Mouse (Mus musculus) adrenal gland, adult 8-10 months (tissue): ENCODE results near the gene Pnmal2. TPM values are rescaled to one million over a fixed set of nuclear protein-coding genes. Genes with fewer than 3 reads are reported as not detected.
A peak's percentile ranks its signal among the peaks of the same experiment; 100 is the strongest.

Experiments
- DNase-seq: peaks from one replicate; pipeline ENCODE4 v3.0.0; 2022
- total RNA-seq, 4 experiments: library from RNA; stranded (reverse); gene quantifications; 2 replicates each; pipeline ENCODE4 v1.2.4; 2022

The Pnmal2 gene
- 10 to 100 TPM; 35.2 to 71.0 (median 48.2) TPM for total RNA-seq

DNA sequence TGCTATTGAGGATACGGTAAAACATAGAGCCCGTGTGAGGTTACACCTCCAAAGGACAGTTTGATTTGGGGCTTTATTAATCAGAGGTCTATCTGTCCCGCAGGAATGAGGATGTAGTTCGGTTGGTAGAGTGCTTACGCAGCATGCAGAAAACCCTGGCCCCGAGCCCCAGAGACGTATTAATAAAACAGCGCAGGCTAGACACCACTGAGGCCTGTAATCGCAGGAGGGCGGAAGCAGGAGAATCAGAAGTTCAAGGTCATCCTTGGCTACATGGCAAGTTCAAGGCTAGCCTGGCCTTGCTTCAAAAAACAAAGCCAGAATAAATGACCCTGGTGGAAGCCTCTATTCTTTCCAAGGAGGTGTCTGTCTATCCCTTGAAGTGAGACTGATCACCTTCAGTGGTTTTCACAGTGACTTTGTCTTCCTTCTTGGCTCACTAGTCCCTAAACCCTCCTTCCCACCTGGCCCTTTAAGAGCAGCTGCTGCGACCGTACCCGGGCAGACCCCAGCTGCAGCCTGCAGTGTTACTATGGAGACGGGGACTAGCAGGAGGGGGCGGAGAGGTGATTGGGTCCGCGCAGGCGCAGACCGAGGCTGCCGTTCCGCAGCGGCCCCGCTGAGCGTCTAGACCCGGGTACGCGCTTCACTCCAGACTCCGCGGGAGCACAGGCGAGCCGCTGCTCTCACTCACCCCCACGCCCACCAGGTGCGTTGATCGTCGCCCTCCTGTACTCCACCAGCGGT lies at the start of gene Pnmal2:
TSS of gene Pnmal2 (plus strand) at position 622 of the 747 bp plus-strand sequence.
- peak; percentile 80 for DNase-seq

DNA sequence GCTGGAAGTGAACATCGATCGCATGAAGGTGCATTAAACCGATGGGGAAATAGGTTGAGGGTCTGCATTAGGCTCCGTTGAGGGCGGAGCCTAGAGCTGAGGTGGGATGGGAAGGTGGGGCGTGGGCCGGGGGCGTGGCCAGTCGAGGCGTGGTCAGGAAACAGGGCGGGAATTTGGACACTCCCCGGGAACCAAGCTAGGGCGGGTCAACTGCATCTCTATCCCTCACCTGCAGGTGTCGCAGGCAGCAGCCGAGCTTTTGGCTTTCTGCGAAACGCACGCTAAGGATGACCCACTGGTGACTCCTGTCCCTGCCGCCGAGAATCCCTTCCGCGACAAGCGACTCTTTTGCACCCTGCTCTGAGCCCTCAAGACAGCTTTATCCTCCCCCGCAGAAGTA lies 49.5 kb upstream of the Pnmal2 start:
- peak; percentile 66 for DNase-seq

DNA sequence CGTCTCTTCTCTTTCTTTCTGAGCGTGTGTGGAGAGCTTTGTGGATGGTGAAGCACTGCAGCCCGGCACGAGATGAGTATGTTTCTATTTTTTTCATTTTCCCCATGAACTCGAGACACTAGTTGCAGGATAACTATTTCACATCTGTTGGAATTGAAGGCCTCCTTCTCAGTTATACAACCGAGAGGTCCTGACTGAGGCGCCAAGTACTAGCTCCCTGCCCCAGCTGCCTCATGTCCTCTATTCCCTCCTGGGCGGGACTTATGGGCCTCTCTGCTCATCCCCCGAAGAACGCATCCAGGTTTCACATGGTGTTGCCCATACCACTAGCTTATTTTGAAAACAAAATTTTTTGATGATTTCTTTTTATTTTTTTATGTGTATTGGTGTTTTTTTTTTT lies 49.0 kb upstream of the Pnmal2 start:
- no peak for DNase-seq

DNA sequence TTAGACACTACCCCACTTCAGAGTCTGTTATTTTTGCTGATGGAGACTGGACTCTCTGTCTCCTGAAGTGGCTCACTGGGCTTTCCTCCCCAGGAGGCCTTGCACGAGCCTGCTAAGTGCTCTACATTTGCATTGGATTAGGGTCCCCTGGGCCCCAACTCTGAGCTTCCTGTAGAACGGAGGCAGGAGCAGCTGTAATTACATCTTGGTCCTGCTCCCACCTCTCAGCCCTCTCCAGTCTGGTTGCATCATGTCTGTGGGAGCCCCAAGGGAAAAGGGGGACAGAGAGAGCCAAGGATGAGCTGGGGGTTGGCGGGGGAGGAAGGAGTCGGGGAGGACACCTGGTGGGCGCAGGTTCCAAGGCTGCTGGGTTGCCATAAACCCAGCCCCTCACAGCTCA lies 44.0 kb upstream of the Pnmal2 start:
- DNase-seq: no peak

DNA sequence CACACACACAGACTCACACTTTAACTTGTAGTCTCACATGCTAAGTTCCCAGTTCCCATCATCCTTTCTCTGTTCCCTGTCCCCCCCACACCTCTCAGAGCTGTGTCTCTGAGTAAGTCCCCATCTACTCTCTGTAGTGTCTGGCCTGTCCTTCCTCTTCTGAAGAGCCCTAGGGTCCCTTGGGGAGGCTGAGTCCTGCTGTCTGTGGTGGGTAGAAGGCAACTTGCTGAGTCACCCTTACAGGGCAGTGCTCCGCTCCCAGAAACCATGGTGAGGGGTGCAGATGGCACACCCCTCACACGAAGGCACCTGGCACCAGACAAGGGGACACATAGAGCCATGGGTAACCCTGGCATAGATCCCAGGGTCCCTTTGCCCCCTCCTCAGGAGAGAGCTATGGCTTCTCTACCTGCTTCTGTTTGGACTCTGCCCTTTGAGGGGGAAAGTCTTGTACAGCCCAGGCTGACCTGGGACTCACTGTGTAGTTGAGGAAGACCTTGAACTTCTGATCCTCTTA lies 41.0 kb upstream of the Pnmal2 start:
- no peak for DNase-seq

DNA sequence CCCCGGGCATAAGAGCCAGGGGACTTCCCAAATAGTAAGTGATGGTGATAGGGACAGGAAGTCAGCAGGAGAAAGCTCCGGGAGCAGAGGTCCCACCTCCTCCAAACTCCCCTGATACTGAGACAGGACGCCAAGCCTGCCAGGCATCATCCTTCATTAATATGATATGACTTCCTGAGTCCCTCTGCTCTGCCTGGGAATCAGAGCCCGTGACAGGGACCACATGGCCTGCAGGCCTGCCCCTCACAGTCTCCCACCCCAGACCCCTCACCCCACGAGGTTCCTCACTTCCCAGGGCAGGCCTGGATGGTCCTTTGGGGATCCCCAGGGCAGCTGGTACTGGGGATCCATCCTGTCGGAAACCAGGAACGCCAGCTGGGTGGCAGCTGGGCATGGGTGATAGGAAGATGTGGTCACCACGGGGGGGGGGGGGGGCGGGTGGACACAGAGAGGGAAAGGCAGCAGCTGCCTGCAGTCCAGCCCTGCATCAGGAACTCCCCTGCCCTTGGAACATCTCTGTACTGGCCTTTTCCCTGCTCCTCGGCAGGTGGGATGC lies 40.3 kb upstream of the Pnmal2 start:
- DNase-seq: no peak

DNA sequence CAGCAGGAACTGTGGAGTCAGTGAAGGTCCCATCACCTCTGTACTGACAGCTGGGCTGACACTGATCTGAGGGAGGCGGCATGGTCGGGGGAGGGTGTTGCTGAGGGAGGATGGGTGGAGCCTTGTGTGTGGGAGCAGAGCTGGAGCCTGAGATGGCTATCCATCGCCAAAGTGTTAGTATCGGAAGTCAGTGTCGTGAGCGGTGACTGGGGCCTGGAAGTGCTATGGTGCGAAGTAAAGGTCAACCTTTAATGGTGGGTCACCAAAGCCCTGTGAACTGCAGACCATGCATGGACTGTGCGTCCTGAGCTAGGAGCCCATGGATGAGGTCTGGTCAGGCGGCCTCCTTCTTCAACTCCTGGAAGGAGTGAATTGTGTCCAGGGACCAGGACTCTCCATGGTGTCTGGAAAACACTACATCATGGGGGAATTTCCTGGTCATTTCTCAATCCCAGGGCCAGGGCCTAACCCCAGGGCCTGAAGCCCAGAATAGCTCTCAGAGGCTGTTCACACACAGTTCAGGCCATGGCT lies 38.9 kb upstream of the Pnmal2 start:
- no peak for DNase-seq

DNA sequence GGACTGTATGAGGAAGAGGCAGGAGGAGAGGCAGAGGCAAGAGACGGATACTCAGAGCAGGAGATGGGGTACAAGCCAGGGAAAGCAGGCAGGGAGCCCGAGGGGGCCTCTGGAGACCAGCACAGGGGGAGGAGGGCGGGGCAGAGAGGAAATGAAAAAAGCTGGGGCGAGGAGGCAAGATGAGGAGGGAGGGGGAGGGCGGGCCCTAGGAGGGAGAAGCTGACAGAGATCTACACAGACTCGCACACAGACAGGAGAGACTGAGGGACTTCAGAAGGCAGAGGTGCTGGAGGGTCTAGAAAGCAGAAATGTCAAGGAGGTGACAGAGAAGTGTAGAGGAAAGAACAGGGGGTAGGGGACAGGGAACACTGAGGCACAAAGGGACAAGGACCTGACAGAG lies 38.2 kb upstream of the Pnmal2 start, which contains the start of gene Ptgir:
TSS of gene Ptgir (plus strand) at position 210 of the 400 bp plus-strand sequence.
- DNase-seq: no peak

DNA sequence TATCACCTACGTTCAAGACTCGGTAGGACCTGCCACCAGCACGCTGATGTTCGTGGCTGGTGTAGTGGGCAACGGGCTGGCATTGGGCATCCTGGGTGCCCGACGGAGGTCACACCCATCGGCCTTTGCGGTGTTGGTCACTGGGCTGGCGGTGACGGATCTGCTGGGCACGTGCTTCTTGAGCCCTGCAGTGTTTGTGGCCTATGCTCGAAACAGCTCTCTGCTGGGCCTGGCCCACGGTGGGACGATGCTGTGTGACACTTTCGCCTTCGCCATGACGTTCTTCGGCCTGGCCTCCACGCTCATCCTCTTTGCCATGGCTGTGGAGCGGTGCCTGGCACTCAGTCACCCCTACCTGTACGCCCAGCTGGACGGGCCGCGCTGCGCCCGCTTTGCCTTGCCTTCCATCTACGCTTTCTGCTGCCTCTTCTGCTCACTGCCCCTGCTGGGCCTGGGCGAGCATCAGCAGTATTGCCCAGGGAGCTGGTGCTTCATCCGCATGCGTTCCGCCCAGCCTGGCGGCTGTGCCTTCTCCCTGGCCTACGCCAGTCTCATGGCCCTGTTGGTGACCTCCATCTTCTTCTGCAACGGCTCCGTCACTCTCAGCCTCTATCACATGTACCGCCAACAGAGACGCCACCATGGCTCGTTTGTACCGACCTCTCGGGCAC lies 37.5 kb upstream of the Pnmal2 start:
- DNase-seq: no peak

DNA sequence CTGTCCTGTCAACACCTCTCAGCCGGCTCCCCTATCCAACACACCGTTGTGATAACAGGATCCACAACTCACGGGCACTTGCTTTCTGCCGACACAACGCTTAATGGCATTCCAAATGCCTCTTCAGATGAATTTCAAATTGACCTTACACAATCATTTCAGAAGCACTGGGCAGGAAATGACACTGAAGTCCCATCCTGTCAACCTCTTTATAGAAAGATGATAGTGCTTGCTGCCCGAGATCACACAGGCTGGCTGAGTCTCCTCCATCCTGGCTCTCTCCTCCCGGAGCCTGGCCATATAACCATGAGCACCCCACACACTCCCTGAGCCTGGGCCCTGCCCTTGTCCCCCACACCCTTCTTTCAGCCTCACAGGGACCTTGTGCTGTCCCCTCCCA lies 36.6 kb upstream of the Pnmal2 start:
- no peak for DNase-seq

DNA sequence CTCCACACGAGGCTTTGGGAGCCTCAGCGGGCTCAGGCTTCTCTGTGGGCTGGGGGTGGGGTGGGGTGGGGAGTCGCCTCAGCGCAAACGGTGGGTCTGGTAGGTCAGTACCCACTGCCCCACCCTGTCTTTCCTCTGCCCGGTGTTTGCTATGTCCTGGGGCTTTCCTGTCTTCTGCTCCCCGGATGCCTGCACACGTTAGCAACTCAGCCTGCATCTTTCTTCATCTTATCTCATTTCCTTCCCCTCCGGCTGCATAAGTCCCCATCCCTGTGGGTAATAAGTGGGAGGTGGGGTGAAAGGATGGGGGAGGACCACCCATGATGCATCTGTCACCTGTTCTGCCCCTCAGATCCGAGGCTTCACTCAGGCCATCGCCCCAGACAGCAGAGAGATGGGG lies 36.1 kb upstream of the Pnmal2 start:
- no peak for DNase-seq

DNA sequence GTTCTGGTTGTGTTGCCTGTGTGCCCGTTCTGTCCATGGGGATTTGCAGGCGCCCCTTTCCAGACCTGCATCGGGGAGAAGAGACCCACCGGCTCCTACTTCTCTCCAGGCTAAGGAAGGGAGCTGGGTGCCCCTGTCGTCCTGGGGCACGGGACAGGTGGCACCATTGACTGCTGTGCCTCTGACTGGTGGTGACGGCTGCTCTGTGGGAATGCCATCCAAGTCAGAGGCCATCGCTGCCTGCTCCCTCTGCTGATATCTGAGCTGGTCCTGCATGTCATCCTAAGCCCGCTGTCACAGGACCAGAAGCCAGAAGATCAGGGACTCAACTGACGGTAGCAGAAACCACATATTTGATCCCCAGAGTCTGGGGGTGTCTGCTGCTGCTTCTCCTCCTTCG lies 35.6 kb upstream of the Pnmal2 start:
- DNase-seq: no peak

DNA sequence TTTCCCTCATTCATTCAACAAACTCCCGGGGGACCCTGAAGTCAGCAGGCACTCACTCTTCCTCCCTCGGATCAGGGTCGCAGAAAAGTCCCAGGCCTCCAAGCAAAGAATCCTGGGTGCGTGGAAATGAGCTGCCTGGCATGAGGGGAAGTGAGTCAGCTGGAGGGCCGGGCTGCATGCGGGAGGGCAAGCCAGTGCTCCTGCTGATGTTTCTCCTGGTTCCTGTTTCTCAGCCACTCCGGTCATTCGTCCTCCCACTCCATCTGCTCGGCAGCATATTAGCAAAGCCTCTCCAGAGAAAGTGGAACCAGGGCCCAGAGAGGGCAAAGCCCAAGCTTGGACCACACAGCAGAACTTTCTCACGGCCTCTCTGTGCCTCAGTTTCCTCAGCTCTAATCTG lies 34.6 kb upstream of the Pnmal2 start:
- no peak for DNase-seq

DNA sequence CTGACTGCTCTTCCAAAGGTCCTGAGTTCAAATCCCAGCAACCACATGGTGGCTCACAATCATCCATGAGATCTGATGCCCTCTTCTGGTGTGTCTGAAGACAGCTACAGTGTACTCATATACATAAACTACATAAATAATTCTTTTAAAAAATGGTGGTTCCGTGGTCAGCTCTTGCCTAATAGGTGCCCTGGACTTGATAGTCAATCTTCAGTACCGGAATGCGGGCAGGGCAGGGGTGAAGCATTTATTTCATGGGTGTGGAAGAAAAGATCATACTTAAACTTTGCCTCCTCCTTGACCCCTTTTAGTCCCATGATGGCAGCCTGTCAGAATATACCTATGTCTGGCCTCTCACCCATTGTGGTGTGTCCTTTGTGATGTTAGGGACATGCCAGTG lies 32.6 kb upstream of the Pnmal2 start:
- DNase-seq: no peak

DNA sequence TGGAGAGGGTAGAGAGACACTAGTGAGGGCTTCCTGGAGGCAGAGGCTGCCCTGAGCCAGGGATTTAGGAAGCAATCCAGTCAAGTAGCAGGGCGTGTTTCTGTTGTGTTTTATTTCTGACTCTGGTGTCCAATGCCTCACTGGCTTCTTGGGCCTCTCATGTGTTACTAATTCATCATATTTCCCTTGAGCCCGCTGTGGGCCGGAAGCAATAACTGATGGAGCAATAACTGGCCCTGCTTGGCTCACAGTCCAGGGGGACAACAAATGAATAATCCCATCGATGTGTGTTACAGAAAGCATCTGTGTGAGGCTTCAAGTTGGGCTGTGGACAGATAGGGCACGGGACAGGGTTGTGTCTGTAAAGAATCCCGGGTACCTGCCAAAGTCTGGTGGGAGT lies 32.1 kb upstream of the Pnmal2 start:
- no peak for DNase-seq

DNA sequence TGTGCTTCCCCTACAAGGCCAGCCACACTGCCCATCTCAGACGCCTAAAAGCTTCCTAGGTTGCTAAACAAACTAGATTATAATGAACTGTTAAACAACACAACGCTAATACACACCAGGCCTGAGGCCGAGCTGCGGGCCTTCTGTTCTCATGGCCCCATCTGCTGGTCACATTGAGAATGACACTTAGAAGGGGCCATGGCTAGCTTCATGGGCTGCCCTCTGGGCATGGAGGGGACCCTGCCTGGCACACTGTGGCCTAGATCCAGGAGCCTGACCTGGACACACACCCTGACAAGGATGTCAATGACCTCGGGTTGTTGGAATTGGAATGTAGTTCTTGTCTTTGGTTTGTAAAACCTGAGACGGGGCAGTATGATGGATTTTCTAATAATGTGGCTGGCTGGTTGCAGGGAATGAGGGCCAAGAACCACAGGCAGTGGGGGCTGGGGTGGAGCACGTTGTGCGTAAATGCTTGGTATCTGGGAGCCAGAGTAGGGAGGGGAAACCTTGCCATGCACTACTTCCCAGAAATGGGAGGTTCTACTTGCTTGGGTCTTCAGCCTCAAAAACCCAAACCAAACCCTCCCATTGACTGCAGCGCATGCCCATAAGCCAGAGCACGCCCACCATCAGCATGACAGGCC lies 30.6 kb upstream of the Pnmal2 start:
- DNase-seq: no peak

DNA sequence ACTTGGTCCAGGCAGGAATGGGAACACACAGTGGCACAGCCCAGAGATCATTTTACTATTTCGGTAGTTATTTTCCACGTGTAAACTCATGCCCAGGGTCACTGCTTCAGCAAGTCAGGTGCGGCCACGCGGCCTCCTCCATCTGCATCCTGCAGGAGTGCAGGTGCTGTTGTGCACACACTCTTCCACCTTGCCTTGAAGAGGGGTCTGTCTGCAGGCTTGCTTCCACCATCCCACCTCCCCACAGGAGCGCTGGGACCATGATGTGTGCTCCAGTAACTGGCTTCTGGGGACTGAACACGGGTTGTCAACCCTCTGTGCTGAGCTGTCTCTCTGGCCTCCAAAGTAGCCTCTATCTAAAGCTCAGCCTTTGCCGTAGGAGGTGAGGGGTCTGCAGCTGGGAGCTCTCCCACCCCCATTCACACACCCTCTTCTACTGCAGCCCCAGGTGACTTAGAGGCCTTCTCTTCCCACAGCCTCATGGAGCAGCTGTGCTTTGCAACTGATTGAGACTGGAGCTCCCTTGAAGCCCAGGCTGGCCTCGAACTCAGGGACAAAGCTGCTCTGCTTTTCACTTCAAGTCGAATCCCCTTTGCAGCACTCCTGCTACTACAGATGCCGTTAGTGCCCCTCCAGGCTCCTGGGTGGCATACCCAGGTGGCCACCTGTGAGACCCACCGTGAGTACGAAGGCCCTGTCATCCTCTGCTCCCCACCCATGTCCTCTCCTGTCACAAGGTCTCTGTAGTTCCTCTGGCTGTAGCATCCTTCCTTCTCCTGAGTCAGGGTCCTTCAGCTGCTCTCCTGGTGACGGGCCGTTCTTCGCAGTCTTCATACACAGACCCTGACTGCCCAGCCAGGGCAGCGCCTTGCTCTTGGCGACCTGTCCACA lies 29.8 kb upstream of the Pnmal2 start:
- DNase-seq: no peak

DNA sequence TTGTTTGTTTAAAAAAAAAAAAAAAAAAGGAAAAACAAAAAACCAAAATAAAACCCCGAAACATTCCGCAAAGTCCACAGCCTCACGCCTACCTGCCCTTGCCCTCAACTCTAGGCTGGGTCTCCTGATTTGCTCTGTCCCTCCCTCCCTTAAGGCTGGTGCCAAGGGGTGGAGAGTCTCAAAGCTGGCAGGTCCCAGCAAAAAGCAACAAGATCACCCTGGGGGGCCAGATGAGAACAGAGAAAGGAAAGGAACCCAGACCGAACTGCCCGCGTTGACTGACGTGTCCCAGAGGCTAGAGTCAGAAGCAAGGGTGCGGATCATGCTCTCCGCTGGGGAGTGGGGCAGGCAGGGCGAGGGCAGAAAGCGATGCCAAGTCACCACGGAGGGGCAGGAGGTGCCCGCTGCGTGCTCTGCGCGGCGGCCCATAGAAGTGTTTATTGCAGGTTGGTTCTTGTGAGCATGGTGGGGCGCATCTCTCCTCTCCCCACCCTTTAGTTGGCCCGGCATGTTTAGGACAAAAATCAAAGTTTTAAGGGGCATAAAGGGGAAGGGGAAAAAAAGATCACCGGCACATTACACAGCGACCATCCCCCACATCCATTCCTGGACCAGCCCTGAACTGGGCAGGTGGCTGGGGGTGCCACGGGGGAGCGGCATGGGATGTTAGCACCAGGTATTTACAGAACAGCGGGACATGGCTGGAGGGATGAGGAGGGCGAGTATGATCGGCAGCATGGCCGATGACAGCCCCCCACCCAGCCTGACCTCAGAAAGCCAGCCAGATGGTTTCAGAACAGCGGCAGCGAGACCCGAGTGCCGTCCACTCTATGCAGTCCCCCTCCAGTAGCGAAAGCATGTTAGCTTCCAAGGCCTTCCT lies 28.8 kb upstream of the Pnmal2 start:
- DNase-seq: no peak

DNA sequence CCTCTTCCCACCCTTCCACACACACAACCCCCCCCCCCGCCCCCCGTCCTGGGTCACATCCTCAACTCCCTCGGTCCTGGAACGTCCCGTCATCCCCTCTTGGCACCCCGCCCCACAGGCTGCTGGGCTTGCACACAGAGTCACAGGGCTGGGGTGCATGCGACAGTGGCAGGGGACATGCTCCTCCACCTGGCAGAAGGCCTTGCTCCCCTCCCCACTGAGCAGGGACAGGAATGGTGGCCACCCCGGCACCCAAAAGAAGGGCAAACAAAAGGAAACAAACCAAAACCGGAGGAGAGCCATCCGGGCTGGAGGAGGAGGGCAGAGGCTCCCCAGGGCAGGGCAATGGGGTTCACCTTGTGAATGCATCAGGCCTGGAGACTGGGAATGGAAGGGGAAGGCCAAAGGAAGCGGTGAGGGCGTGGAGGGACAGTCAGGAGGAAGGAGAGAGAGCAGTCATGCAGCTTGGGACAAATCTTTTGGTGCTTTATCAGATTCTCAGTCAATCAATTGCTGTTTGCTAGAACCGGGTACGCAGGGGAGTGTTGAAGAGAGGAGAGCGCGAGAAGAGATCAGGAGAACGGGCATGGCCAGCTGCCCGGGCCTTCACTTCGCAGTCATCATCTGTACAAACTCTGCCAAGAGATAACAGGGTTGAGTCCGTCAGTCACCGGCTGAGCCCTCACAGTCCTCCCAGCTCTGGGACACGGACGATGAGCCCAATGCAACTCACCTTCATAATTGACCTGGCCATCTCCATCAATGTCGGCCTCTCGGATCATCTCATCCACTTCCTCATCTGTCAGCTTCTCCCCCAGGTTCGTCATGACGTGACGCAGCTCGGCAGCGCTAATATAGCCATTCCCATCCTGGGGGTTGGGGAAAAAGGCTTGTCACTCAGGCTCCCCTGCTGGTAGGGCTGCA lies 27.9 kb upstream of the Pnmal2 start:
- no peak for DNase-seq

DNA sequence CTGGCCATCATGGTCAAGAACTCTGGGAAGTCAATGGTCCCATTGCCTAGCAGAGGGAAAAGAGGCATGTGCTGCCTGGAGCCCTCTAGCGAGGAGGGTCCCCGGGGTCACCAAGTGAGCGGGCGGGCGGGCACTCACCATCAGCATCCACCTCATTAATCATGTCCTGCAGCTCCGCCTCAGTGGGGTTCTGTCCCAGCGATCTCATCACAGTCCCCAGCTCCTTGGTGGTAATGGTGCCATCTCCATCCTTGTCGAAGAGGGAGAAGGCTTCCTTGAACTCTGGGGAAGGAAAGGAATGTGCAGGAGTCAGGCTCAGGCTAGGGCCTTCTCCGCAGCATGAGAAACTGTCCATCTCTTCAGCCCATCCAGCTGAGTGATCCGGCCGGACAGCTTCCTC lies 27.0 kb upstream of the Pnmal2 start:
- no peak for DNase-seq
